Mouse (Mus musculus) hindbrain, embryonic 15.5 days (tissue): ENCODE results near the gene Plxnd1. TPM values are rescaled to one million over a fixed set of nuclear protein-coding genes. Genes with fewer than 3 reads are reported as not detected.
A peak's percentile ranks its signal among the peaks of the same experiment; 100 is the strongest.

Source experiments
- ATAC-seq: fragments of 200-750 bp; cut with Nextera tagmentation; 2 replicates; pipeline ENCODE4 v1.8.0; 2017; ENCODE audit warnings: low read depth, moderate number of reproducible peaks, moderate TSS enrichment; ENCODE audit not compliant: low FRiP score
- H3K27ac ChIP-seq: fragments of 300-500 bp; sonication (generic); replicated peaks from 2 replicates; pipeline ENCODE4 v1.5.1; 2015; ENCODE audit warnings: mild to moderate bottlenecking, inconsistent platforms
- H3K27me3 ChIP-seq: fragments of 300-500 bp; sonication (generic); 2 replicates; pipeline ENCODE4 v1.6.1; 2015; ENCODE audit warnings: control low read depth, inconsistent platforms
- H3K36me3 ChIP-seq: fragments of 300-500 bp; sonication (generic); 2 replicates; pipeline ENCODE4 v1.6.1; 2015; ENCODE audit warnings: control low read depth, inconsistent platforms
- H3K4me1 ChIP-seq: fragments of 300-500 bp; sonication (generic); replicated peaks from 2 replicates; pipeline ENCODE4 v1.6.1; 2015; ENCODE audit warnings: control low read depth, inconsistent platforms
- H3K4me2 ChIP-seq: fragments of 300-500 bp; sonication (generic); 2 replicates; pipeline ENCODE4 v1.6.1; 2015; ENCODE audit warnings: moderate library complexity, mild to moderate bottlenecking, inconsistent platforms
- H3K4me3 ChIP-seq: fragments of 300-500 bp; sonication (generic); 2 replicates; pipeline ENCODE4 v1.5.1; 2015; ENCODE audit warnings: mild to moderate bottlenecking, inconsistent platforms
- H3K9ac ChIP-seq: fragments of 300-500 bp; sonication (generic); 2 replicates; pipeline ENCODE4 v1.6.1; 2015; ENCODE audit warnings: inconsistent platforms
- H3K9me3 ChIP-seq: fragments of 300-500 bp; sonication (generic); 2 replicates; pipeline ENCODE4 v1.6.1; 2016; ENCODE audit warnings: control low read depth, inconsistent platforms
- WGBS: fragments of 180-500 bp; shearing (Covaris S2); methylation state at CpG from one replicate; pipeline ENCODE4 v1.1.7; 2015; 5-methylcytosine and 5-hydroxymethylcytosine counted together
- polyA plus RNA-seq: library from polyadenylated mRNA; unstranded; fragments of >200 nt; fragmentation: Nextera tagmentation; extraction: Ambion mirVana; gene quantifications from 2 replicates; pipeline ENCODE4 v1.2.1, GENCODE M21; 2015

Plxnd1 gene
- polyA plus RNA-seq, 1 experiment from 2014 or later = 10.8 TPM

DNA sequence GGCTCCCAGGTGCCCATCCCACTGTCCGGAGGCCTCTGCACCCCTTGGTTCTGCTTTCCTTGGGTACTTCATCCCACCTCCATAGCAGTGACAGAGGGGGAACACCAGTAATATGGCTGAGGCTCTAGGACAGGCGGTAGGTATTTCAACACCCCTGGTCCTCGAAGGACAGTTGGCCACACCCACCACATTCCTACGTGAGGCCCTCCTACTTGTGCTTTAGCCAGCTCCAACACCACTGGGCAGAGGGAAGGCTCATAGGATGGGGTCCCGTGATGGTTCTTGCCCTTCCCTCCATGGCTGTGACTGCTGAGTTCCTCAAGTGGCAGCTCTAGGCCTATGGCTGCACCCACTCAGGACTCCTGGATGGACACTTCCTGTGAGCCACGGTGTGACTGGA is 70.0 kb downstream of the Plxnd1 start:
- H3K4me3 ChIP-seq = no peak overlapping the region
- WGBS = 63% methylated on average over 6 of the region's 6 CpGs
- H3K4me1 ChIP-seq = peaks cover 15% of the 10 kb centered on the region
- no peaks in the 10 kb centered on the region for H3K27me3 ChIP-seq
- H3K9ac ChIP-seq = no peak overlapping the region
- no peaks in the 10 kb centered on the region for H3K9me3 ChIP-seq
- no peak for ATAC-seq
- H3K36me3 ChIP-seq = no peaks in the 10 kb centered on the region
- H3K27ac ChIP-seq = no peak overlapping the region
- H3K4me2 ChIP-seq = no peak overlapping the region

DNA sequence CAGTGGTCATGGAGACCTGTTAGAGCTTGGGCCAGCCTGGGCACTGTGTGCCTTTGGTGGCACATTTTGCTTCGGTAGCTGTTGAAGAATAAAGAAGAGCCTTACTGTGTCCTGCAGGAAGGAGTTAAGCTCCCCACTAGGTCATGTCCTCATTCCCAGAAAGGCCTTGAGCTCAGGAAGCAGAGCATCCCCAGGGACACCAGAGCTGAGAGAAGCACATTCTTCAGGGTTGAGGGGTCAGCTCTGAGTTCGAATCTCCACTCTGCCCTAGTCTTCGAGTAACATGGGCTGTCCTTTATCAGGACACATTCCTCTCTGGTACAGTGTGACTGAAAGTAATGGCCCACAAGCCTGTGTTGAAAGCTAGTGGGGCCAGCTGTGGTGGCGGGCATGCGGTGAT is 74.9 kb downstream of the Plxnd1 start:
- no peak overlapping the region for H3K9ac ChIP-seq
- no peak for ATAC-seq
- no peaks in the 10 kb centered on the region for H3K36me3 ChIP-seq
- H3K4me3 ChIP-seq = no peak overlapping the region
- H3K4me2 ChIP-seq = no peak overlapping the region
- peaks cover 11% of the 10 kb centered on the region for H3K4me1 ChIP-seq
- no peaks in the 10 kb centered on the region for H3K9me3 ChIP-seq
- no peaks in the 10 kb centered on the region for H3K27me3 ChIP-seq
- no peak overlapping the region for H3K27ac ChIP-seq
- WGBS = 90% methylated on average over 5 of the region's 5 CpGs

DNA sequence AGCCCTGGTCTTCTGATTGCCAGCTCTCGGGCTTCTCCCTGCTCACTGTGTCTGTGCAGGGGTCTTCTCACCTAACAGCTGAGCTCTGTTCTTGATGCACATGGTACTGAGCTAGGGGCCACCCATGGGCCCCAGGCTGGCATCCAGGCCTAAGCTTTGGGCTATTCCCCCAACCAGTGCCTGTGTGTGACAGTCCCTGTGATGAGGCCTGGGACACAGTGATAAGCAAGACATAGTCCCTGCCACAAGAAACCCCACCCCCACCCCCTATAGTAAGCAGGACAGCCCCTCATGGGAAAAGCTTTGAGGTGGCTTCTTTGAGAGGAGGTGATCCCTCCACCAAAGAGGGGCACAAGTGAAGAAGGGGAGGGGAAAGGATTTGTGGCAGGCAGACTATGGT is 76.2 kb downstream of the Plxnd1 start:
- Histone ChIP-seq H3K36me3 (no peaks in the 10 kb centered on the region), H3K4me3 (no peak overlapping the region), H3K9me3 (no peaks in the 10 kb centered on the region), H3K4me2 (no peak overlapping the region), H3K27me3 (no peaks in the 10 kb centered on the region), H3K4me1 (peaks cover 23% of the 10 kb centered on the region), H3K27ac (no peak overlapping the region), H3K9ac (no peak overlapping the region)
- 91% methylated on average over 1 of the region's 1 CpGs for WGBS
- no peak for ATAC-seq

DNA sequence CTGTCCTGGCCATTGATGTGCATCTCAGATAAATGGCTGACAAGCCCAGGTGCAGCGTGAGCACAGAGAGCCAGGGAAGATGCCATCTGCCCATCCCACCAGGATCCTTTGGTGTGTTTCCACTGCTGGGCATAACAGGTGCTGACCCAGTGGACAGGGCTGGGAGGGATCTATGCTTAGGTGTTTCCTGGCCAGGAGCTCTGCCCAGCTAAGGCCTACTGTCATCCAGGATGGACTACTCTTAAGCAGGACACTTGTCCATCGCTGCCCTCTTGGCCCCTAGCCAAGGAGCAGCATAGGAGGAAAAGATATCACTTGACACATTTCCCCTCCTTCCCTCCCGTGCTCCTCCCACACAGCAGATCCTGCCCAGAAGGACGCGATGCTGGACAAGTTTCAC is 78.2 kb downstream of the Plxnd1 start:
- Histone ChIP-seq H3K4me3 (no peak overlapping the region), H3K4me1 (peaks cover 24% of the 10 kb centered on the region), H3K36me3 (no peaks in the 10 kb centered on the region), H3K4me2 (no peak overlapping the region), H3K27ac (0 out of 2 replicates have a peak overlapping the region, but pooled peaks have one; percentile 21), H3K27me3 (no peaks in the 10 kb centered on the region), H3K9ac (no peak overlapping the region), H3K9me3 (no peaks in the 10 kb centered on the region)
- WGBS = 87% methylated on average over 5 of the region's 5 CpGs
- ATAC-seq = no peak

DNA sequence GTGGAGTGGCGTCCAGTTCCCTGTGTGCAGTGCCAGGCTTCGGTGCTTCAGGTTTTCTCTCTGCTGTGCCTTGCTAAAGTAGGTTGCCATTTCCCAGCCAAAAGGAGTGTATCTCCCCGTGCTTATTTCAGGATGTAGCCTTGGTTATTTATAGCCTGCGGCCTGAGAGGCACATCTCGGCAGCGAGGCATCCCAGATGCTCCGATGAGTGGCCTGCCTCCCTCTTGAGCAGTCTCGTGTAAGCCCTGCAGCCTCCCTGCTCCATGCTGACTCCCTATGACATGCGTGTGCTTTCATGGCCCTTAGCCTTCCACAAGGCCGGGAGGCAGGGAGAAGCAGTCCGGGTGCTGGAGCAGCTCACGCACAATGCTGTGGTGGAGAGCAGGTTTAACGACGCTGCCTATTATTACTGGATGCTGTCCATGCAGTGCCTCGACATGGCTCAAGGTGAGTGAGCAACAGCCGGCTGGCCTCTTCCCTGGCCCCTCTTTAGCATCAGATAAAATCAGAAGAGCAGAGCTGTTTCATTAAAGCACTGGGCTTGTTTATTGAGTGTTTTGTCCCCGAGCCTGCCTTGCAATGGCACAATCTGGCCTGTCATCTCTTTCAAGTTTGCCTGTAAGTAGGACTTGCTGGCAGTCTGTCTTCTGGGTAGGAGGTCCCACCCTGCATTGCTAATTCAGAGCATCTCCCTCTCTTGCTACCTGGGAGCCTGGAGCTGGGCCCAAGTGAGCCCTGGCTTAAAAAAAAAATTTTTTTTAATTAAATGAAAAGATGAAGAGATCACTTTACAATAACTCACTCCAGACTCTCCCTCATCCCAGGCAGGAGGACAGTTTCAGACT is 79.0 kb downstream of the Plxnd1 start:
- Histone ChIP-seq H3K4me3 (no peak overlapping the region), H3K4me2 (no peak overlapping the region), H3K9ac (no peak overlapping the region), H3K27ac (peak overlapping the region; percentile 58), H3K27me3 (no peaks in the 10 kb centered on the region), H3K36me3 (no peaks in the 10 kb centered on the region), H3K9me3 (no peaks in the 10 kb centered on the region), H3K4me1 (peaks cover 24% of the 10 kb centered on the region)
- ATAC-seq = no peak
- 67% methylated on average over 17 of the region's 17 CpGs for WGBS

DNA sequence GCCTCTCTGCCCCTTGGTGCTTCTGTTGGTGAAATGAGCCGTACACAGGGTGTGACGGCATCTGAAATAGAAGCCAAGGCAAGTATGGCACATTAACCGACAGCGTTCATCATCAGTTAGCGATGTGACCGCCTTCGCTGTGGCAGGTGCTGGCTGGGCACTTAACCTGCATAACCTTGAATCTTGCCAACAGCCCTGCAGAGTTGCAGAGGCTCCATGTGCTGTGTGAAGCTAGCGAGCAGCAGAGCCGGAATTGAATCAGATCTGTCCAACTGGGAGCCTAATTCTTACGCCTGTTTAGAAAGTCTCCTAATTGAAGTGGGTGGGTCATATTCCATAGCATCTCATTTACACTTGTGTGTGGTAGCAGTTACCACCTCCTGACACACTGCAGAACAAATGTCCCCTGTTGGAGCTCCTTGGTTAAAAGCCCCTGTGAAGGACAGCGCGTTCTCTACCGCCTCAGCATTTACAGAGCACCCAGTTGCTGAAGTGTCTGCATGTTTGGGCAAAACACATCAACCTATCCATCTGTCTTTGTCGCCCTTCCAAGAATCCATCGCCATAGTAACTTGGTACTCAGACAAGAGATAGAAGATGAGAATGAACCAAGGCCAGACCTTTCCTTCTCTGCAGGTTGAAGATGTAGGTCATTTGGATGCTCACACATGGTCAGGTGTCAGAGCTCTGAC is 80.1 kb downstream of the Plxnd1 start:
- H3K36me3 ChIP-seq = peaks cover 4% of the 10 kb centered on the region; the same call in 1 of the 2 replicates
- H3K4me3 ChIP-seq = no peak overlapping the region
- peak overlapping the region; percentile 58 for H3K27ac ChIP-seq
- H3K27me3 ChIP-seq = no peaks in the 10 kb centered on the region
- no peaks in the 10 kb centered on the region for H3K9me3 ChIP-seq
- ATAC-seq = peak; percentile 55; the same call in 1 of the 2 replicates
- H3K9ac ChIP-seq = no peak overlapping the region
- H3K4me1 ChIP-seq = peaks cover 24% of the 10 kb centered on the region
- no peak overlapping the region for H3K4me2 ChIP-seq
- WGBS = 60% methylated on average over 15 of the region's 15 CpGs

- peak overlapping the region; percentile 58; the same call in 1 of the 2 replicates for H3K27ac ChIP-seq
- H3K4me1 ChIP-seq = peaks cover 24% of the 10 kb centered on the region
- no peak for ATAC-seq
- no peak overlapping the region for H3K4me3 ChIP-seq
- H3K27me3 ChIP-seq = no peaks in the 10 kb centered on the region
- H3K36me3 ChIP-seq = peaks cover 4% of the 10 kb centered on the region; the same call in 1 of the 2 replicates
- H3K9me3 ChIP-seq = no peaks in the 10 kb centered on the region
- H3K9ac ChIP-seq = no peak overlapping the region
- no peak overlapping the region for H3K4me2 ChIP-seq
- whole genome bisulfite sequencing = 85% methylated on average over 10 of the region's 10 CpGs
Observed at GRCm38 (mm10) chr6:115913482-115913881, 81.3 kb downstream of the Plxnd1 start.

DNA sequence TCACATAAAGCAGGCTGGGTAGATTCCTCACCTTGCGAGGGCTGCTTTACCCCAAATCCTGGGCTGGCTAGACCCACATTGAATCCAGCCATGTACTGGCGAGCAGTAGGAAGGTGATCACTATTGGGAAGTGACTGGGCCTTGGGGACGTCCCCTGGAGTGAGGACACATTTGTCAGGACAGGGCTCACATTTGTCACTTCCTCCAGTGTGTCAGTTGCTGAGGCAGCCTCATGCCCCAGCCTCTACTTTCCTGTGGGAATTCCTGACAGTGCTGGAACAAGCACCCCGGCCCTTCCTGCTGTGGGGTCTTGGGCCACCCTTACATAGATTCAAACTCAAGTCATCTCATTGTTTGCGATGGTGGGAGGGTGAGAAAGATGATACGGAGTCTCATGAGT is 83.0 kb downstream of the Plxnd1 start:
- Histone ChIP-seq H3K9me3 (no peaks in the 10 kb centered on the region), H3K27ac (no peak overlapping the region), H3K4me1 (peaks cover 24% of the 10 kb centered on the region), H3K4me3 (no peak overlapping the region), H3K4me2 (no peak overlapping the region), H3K36me3 (peaks cover 9% of the 10 kb centered on the region), H3K9ac (no peak overlapping the region), H3K27me3 (no peaks in the 10 kb centered on the region)
- 84% methylated on average over 6 of the region's 6 CpGs for WGBS
- no peak for ATAC-seq

- no peak overlapping the region for H3K4me2 ChIP-seq
- no peak overlapping the region for H3K27ac ChIP-seq
- ATAC-seq = no peak
- no peak overlapping the region for H3K9ac ChIP-seq
- H3K36me3 ChIP-seq = peaks cover 9% of the 10 kb centered on the region
- H3K4me1 ChIP-seq = peaks cover 14% of the 10 kb centered on the region
- no peak overlapping the region for H3K4me3 ChIP-seq
- H3K27me3 ChIP-seq = no peaks in the 10 kb centered on the region
- WGBS = 75% methylated on average over 8 of the region's 8 CpGs
- no peaks in the 10 kb centered on the region for H3K9me3 ChIP-seq
Observed at GRCm38 (mm10) chr6:115909940-115910339, 84.9 kb downstream of the Plxnd1 start.

- Histone ChIP-seq H3K9ac (no peak overlapping the region), H3K36me3 (peaks cover 9% of the 10 kb centered on the region), H3K27ac (no peak overlapping the region), H3K4me1 (peaks cover 5% of the 10 kb centered on the region), H3K9me3 (no peaks in the 10 kb centered on the region), H3K4me2 (no peak overlapping the region), H3K4me3 (no peak overlapping the region), H3K27me3 (no peaks in the 10 kb centered on the region)
- WGBS = 64% methylated on average over 3 of the region's 3 CpGs
- no peak for ATAC-seq
Observed at GRCm38 (mm10) chr6:115909052-115909451, 85.8 kb downstream of the Plxnd1 start.

DNA sequence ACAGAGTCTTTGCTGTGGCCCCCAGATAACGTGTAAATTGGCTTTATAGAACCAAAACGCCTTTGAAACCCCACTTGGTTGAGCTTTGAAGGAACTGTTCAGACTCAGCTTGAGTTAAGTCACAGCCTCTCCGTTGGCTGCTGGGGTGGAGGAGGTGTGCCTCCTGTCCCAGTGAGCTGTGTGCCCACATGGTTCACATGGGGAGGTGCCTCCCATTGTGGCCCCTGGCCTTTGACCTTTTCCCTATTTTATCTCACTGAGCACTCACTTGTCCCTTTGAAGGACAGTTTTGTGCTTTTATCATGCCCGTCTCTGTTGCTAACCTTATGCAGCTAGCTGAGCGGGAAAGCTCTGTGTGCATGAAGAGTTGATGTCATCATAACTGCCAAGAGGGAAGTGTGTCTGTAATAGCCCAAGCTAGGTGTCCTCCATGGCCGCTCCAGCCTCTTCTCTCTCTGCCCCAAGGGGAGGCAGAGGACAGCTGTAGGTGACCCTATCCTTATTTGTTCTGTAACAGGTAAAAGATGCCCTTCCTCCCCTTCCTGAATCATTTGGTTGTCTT is 86.3 kb downstream of the Plxnd1 start:
- peaks cover 9% of the 10 kb centered on the region for H3K36me3 ChIP-seq
- no peak overlapping the region for H3K27ac ChIP-seq
- ATAC-seq = no peak
- H3K9ac ChIP-seq = no peak overlapping the region
- no peak overlapping the region for H3K4me2 ChIP-seq
- H3K9me3 ChIP-seq = no peaks in the 10 kb centered on the region
- H3K4me1 ChIP-seq = no peaks in the 10 kb centered on the region; the same call in 1 of the 2 replicates
- H3K27me3 ChIP-seq = no peaks in the 10 kb centered on the region
- no peak overlapping the region for H3K4me3 ChIP-seq
- whole genome bisulfite sequencing = 39% methylated on average over 6 of the region's 6 CpGs

GRCm38 (mm10) chr6:115906871-115907270 is 87.9 kb downstream of the Plxnd1 start:
- ATAC-seq = no peak
- Histone ChIP-seq H3K27ac (no peak overlapping the region), H3K4me2 (no peak overlapping the region), H3K9me3 (no peaks in the 10 kb centered on the region), H3K36me3 (peaks cover 9% of the 10 kb centered on the region), H3K4me1 (peaks cover 1% of the 10 kb centered on the region; the same call in 1 of the 2 replicates), H3K4me3 (no peak overlapping the region), H3K9ac (no peak overlapping the region), H3K27me3 (no peaks in the 10 kb centered on the region)
- WGBS = 85% methylated on average over 2 of the region's 2 CpGs
